Mouse (Mus musculus) urinary bladder, postnatal 10 days (tissue): ENCODE data around the gene Dner.

ENCODE experiments used
- DNase-seq: peaks from one replicate; pipeline ENCODE4 v3.0.0; 2022; ENCODE audit warnings: low spot score

Dner gene

GRCm38 (mm10) chr1:84525514-84525913 lies 170.5 kb downstream of the Dner start:
- no peak for DNase-seq

- no peak for DNase-seq
These were observed 171.6 kb downstream of the Dner start for GRCm38 (mm10) chr1:84524413-84524812.

- DNase-seq = no peak
These were observed 173.1 kb downstream of the Dner start for GRCm38 (mm10) chr1:84522963-84523280.

- no peak for DNase-seq
These were observed 173.6 kb downstream of the Dner start for GRCm38 (mm10) chr1:84522256-84522962.

- no peak for DNase-seq
These were observed 177.7 kb downstream of the Dner start for GRCm38 (mm10) chr1:84518347-84518746.

- no peak for DNase-seq
These were observed 182.8 kb downstream of the Dner start for GRCm38 (mm10) chr1:84513201-84513600.

GRCm38 (mm10) chr1:84508510-84508909 lies 187.5 kb downstream of the Dner start:
- no peak for DNase-seq

- DNase-seq = no peak
These were observed 188.5 kb downstream of the Dner start for GRCm38 (mm10) chr1:84507568-84507967.

- DNase-seq = no peak
These were observed 189.0 kb downstream of the Dner start for GRCm38 (mm10) chr1:84506984-84507546.

- DNase-seq = no peak
These were observed 195.3 kb downstream of the Dner start for GRCm38 (mm10) chr1:84500673-84501072.

- no peak for DNase-seq
These were observed 204.3 kb downstream of the Dner start for GRCm38 (mm10) chr1:84491732-84492131.

GRCm38 (mm10) chr1:84488546-84488945 lies 207.5 kb downstream of the Dner start:
- no peak for DNase-seq

GRCm38 (mm10) chr1:84485066-84485465 lies 211.0 kb downstream of the Dner start:
- DNase-seq = no peak

- DNase-seq = no peak
These were observed 211.4 kb downstream of the Dner start for GRCm38 (mm10) chr1:84484577-84484976.

GRCm38 (mm10) chr1:84479976-84480375 lies 216.0 kb downstream of the Dner start:
- DNase-seq = no peak

- DNase-seq = no peak
These were observed 221.7 kb downstream of the Dner start for GRCm38 (mm10) chr1:84474274-84474673.

- DNase-seq = no peak
These were observed 223.8 kb downstream of the Dner start for GRCm38 (mm10) chr1:84472260-84472659.

GRCm38 (mm10) chr1:84470342-84470741 lies 225.7 kb downstream of the Dner start:
- no peak for DNase-seq

GRCm38 (mm10) chr1:84467664-84468063 lies 228.4 kb downstream of the Dner start:
- DNase-seq = no peak

GRCm38 (mm10) chr1:84464761-84465160 lies 231.3 kb downstream of the Dner start:
- DNase-seq = no peak

GRCm38 (mm10) chr1:84463976-84464662 lies 231.9 kb downstream of the Dner start:
- DNase-seq = no peak

- no peak for DNase-seq
These were observed 246.3 kb downstream of the Dner start for GRCm38 (mm10) chr1:84449566-84450278.

GRCm38 (mm10) chr1:84443640-84444039 lies 252.4 kb downstream of the Dner start:
- DNase-seq = no peak
